Mouse (Mus musculus) ovary, postnatal 36 days (tissue): Measurements from ENCODE around the gene Slc12a8.

Source experiments
- DNase-seq: peaks from one replicate; pipeline ENCODE4 v3.0.0; 2022; ENCODE audit warnings: low spot score, mixed read lengths

Slc12a8 gene

DNA sequence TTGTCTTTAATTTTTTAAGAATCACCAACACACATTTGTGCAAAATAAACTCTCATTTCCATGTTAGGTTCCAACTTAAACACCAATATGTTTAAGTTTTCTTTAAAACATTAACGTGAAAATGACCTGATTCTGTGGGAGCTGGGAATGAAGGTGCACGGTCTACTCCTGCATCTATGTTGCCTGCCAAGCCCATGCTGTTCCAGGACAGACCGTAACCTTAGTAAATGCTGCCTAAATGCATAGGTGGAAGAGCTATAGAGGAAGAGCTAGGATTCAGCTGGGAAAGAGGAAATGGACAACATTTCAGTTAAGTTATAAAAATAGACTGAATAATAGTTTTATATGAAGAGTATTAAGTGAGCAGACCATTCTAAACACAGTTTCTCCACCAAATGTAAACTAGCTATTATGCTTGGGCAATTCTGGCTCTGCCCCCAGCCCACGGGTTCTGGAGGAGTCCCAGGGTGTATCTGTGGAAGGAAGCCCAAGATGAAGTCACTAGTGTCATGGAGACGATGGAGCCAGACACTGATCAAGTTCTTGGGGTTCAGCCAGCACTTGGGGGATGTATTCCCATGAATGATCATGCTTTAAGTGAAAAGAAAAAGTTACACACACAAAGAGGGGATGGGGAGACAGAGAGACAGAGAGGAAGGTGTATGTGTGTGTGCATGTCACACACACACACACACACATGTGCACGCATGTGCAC is 95.1 kb downstream of the Slc12a8 start:
- DNase-seq = no peak

DNA sequence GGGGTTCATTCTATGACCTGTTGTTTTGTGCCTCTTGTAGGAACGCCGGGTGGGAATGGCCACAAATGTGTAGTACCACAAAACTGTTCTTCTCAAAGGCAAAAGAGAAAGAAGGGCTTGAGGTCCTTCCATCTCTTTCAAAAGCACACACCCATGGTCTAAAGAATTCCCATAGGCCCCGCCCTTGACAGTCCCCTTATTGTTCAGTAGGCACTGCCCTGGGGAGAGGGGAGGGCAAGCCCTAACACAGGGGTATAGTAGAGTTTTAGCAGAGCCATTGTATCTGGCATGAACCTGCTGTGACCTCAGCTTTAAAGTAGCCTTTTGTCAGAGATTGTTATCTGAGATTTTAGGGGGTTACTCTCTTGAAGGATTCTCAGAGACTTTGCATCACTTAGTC is 98.9 kb downstream of the Slc12a8 start:
- no peak for DNase-seq

DNA sequence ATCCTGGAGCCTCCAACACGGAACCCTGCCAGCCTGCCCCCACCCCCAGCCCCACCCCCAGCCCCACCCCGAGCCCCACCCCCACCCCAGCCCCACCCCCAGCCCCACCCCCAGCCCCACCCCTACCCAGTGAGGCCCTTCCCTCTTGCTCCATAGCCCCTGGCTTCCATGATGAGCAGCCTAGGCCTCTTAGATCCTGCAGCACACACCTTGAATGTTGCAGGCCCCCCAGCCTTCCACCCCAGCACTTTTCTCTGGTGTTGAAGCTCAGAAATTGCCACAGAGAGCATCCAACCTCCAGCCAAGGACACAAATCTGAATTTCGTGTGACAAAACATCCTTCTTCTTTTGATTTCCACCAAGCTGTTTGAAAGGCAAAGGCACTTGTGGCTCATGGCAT is 104.7 kb downstream of the Slc12a8 start:
- no peak for DNase-seq

DNA sequence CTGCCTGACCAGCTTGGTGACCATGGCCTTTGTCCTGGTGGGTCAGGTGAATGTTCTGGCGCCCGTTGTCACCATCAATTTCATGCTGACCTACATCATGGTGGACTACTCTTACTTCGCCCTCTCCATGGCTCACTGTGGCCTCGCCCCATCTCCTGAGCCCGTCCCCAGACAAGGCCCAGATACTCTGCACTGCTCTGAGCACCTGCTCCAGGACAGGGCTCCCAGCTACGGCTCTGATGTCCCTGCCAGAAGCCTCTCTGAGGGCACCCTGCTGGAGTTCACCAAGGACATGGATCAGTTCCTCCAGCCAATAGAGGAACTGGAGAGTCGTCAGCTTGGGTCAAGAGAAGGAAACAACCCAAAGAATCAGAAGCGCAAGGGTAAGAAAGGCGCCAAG is 107.5 kb downstream of the Slc12a8 start:
- no peak for DNase-seq

DNA sequence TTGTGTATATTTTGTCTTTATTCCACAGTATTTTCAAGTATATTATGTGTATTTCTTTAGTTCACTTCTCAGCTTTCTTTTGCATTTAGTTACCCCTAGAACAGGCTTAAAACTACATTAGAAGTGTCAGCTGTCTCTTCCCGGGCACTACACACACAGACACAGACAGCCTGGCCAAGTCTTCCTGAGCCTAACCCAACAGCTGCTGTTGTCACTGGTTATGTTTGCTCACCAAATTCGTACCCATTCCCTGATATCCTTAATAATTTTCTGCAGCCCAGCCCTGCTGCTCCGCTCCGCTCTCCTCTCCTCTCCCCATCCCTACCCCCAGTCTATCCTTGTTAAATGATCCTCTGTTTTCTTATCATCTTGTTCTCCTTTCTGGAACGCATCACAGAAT is 112.4 kb downstream of the Slc12a8 start:
- no peak for DNase-seq

DNA sequence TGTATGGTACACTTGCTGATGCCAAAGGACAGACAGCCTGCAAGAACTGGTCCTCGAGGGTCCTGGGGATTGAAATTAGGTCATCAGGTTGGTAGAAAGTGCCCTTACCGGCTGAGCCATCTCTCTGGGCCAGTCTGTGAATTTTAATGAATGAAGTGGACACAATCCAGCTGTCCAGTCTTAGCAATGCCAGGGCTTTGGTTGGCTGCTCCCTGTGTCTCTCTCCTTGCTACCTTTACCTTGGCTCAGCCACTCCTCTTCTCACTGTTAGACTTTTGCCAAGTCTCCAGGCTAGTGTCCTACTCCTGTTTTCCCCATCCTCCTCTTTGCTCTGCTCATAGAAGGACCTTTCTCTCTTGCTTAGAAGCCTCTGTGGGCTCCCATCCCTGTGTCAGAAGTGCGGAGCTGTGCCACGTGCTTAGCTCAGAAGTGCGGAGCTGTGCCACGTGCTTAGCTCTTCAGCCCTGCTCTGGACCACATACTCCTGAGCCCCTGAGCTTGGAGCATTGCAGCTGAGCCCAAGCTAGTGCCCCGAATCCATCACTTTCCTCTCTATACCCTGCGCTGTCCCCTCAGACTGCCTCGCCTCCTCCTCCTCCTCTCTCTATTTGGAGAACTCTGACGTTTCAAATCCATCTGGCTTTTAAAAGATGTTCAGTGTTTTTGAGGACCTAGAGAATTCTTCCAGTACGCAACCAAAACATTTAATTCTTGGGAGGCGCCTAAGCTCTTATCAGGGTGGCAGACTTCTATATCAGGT is 118.9 kb downstream of the Slc12a8 start:
- no peak for DNase-seq

DNA sequence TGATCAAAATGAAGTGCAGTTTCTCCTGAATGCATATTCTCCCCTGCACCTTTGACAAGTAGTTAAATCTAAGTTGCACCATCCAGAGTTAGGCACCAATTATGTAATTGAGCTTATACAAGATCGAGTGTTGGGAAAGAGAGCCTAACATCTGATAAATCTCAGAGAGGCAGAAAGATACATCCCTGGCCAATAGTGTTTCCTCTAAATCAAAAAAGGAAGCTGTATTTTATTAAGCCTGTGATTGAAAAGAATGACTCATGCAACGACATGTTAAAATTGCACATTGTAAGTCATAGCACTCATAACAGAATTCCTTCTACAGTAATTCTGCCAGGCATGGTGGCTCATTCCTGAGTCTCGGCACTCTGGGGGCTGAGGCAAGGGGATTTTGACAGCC is 124.7 kb downstream of the Slc12a8 start:
- no peak for DNase-seq

DNA sequence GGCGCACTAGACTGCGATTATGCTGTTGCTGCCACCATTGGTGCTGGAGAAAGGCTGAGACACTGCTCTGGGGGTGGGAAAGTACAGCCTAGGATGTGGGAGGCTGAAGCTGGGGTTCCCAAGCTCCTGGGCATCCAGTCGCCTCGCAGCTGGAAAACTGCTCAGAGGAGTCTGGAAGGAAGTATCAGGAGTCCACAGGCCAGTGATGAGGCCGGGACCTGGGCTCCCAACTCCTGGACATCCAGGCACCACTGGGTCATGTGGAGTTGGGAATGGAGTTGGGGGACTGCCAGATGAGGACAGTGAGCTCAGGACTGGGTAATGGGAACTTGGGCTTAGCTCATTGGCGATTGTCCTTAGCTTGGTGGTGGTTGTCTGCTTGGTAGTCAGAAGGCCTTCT is 136.0 kb downstream of the Slc12a8 start:
- no peak for DNase-seq

DNA sequence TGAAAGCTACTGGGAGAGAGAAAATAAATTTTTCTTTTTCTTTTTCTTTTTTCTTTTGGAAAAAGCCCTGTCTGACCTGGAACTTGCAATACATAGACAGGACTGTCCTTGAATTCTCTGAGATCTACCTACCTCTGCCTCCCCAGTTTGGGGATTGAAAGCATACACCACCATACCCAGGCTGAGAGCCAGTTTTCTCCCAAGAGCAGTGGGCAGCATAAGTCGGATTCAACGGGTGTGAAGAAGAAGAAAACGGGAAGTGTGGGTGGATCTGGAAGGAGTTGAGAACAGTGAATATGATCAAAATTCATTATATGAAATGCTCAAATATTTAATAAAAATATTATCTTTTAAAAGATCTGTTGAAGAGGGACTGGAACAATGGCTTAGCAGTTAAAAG is 138.3 kb downstream of the Slc12a8 start:
- no peak for DNase-seq

DNA sequence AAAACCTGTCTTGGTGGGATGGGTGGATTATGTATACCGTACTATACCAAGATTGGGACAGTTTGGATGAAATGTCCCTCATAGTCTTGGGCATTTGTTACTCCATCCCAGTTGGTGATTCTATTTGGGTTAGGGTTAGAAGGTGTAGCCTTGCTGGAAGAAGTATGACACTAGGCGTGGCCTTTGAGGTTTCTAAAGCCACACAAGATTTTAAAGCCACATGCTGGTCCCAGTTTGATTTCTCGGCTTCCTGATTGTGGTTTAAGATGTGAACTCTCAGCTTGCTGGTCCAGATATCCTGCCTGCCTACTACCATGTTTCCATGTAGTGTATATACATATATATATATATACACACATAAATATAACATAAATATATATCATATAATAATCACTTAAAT is 140.1 kb downstream of the Slc12a8 start:
- no peak for DNase-seq

DNA sequence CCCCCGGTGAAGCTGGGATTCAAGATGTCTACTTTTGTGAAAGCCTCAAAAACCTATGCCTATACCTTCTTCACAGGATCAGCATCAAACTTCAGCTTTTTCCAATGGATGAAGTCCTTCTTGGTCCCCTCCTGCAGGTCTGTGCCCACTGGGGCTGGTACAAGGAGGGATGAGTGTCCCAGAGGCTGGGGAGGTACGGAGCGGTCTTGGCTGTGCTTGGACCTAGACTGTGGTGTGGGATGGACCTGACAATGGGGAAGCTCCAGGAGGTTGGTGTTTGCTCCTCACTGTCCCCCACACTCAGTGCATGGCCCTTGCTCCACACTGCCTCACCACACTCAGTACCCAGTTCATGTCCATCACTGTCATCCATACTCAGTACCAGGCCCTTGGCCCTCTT is 141.0 kb downstream of the Slc12a8 start:
- no peak for DNase-seq

DNA sequence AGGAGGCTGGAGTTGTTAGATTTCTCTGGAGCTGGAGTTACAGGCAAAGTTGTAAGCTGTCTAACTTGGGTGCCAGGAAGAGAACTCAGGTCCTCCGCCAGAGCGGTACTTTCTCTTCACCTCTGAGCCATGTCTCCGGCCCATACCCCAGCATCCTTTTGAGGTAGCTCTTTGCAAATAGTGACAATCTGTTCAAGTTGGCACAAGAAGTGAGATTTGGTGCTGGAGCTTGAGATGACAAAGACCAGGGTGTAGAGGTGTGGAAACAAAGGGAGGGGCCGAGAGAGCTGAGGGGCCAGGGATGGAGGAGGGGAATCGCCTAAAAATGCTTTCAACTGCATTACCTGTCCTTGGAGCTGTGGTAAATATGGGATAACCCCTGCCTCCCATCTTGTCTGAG is 142.4 kb downstream of the Slc12a8 start:
- no peak for DNase-seq

DNA sequence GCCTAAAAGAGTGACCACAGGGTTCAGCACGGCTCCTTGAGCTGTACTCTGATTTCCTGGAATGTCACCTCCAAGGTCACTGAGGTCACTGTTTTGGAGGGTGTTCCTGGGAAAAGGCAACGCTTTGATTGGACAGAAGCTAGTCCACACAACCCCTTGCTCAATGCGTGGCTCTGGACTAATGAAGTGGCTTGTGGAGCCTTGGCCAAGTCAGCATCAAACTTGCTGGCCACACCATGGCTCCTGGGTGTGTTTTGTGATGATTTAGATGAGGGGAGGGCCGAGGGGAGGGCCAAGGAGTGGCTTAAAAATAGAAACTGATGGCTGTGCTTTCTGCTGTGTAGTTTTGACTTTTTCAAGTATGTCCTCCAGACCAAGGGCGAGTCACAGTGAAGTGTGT is 143.0 kb downstream of the Slc12a8 start:
- DNase-seq = peak; percentile 38

DNA sequence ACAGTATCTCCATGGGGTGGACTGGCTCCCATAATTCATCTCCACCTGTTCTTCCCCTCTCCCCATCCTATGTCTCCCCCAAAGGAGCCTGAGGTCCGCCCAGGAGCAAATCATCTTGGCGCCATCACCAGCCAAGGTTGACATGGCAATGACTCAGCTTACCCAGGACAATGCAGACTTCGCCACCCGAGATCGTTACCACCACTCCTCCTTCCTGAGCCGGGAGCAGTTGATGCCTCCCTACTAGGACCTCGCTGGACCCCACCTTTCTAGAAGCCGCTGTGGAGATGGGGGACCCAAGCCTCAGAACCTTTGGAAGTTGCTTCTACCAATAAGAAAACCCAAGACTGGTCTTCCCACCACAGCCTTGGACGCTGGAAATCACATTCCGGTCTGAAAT is 145.7 kb downstream of the Slc12a8 start:
- DNase-seq = no peak

DNA sequence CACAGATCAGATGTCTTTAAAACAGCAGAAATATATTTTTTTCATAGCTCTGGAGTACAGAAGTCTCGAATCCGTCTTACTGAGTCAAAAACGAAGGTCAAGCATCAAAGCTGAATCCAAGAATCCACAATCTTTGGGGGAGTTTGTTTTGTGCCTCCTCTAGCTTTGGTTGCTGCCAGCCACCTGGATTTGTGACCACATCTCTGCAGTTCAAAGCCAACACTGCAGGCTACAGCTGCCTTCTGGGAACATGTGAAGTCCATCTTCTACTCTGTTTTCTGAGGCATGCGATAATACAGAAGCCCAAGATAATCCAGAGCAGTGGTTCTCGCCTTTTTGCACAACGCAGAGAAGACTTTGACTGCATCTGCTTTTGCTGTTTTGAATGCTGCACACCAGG is 149.1 kb downstream of the Slc12a8 start:
- DNase-seq = no peak

DNA sequence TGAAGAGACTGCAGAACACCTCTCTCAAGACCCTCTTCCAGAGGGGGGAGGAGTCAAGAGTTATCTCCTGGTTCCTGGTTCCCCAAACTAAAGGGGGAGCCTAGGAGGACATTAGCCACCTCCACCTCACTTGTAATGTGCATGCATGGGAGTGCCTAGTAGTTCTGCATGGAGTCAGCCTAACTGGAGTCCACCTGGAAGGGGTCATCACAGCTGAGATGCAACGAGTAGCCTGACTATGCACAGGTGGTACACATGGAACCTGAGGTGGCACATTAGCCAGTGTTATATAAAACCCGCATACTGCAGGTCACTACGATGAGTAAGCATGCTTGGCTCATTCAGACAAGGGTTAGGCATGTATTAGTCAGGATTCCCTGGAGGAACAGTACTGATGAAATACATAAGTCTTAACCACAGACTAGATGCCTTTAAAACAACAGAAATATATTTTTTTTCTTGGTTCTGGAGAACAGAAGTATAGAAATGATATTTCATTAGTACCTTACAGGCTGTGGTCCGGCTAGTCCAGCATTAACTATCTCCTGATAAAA is 149.9 kb downstream of the Slc12a8 start:
- no peak for DNase-seq

DNA sequence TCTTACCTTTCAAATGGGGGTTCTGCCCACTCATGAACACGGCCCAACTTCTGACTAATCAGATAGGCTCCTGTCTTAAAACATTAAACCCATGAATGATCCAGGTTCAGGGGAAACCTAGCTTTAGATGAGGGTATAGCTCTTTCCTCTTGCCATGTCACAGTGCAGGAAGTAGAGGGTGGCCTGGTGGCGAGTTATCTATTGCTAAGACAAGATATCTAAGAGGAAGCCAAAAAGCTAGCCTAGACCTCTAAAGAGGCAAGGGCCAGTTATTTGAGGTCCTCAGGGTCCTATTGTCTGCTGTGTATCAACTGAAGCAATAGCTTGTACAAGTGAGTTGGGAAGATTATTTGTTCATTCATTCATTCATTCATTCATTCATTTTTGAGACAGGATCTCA is 151.3 kb downstream of the Slc12a8 start:
- DNase-seq = no peak

DNA sequence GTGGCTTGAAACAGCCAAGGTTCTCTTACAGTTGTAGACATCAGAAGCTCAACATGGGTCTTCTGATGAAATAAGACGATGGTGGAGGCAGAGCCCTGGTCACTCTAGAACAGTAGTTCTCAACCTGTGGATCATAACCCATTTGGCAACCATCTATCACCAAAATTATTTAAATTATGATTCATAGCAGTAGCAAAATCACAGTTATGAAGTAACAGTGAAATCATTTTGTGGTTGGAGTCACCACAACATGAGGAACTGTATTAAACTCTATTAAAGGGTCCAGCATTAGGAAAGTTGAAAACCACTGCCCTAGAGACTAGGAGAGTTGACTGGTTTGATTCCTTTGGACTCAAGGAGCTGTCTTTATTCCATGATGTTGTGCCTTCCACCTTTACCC is 151.9 kb downstream of the Slc12a8 start:
- DNase-seq = no peak

DNA sequence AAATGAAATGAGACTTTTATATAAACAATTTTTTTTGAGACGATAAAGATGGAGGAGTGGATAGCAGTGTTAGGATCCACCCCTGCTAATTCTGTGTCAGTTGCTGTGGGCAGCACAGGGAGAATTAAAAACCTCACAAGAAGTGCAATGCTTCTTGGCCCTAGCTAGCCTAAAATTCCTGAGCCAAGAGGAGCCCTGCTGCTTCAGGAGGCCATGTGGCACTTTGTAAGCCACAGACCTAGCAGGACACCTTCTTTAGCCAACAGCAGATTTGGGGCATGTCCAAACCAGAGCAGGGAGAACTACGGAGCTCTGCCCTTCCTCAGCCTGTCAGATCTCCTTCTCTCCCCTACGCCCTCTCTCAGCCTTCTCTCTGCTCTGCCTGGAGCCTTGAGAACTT is 153.2 kb downstream of the Slc12a8 start:
- no peak for DNase-seq

DNA sequence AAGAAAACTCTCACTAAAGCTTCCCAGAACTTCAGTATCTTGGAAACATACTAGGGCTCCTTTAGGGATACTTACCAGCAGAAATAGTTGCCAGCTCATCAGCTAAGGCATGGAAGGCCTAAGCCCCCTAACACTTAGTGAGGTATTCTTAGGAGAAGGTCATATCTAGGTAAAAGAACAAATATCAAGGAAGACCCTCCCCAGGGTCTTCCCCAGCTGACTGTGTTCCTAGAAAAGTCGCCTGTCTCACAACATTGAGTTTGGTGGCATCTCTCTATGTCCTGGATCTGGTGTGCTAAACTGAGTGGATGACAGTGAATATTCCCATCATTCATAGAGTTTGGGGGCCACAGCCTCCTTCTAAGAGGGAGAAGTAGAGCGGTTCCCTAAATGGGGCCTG is 153.8 kb downstream of the Slc12a8 start:
- no peak for DNase-seq

DNA sequence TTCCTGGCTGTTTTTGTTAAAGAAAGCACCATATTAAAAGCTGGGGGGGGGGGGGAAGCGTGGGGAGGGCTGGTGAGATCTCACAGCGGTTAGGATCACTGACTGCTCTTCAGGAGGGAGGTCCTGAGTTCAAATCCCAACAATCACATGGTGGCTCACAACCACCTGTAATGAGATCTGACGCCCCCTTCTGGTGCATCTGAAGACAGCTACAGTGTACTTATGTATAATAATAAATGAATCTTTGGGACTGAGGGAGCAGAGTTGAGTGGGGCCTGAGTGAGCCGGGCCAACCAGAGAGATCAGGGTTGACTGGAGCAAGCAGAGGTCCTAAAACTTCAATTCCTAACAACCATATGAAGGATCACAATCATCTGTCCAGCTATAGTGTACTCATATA is 155.1 kb downstream of the Slc12a8 start:
- DNase-seq = no peak

DNA sequence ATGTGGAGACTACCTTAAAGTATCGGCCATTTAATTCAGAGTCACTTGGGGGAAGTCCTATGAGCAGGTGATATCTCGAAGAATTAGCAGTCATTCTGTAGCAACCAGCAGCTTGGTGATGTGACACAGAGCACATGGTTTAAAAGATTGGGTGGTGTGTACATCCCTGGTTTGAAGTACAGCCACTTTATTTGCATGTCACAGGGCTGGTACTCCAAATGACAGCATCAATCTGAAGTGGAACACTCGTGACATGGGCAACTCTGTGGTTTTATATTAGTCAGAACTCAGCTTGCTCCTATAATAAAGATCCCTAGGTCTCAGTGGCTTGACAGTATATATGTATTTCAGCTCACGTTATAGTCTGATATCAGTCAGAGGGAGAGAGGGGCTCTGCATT is 155.5 kb downstream of the Slc12a8 start:
- no peak for DNase-seq

DNA sequence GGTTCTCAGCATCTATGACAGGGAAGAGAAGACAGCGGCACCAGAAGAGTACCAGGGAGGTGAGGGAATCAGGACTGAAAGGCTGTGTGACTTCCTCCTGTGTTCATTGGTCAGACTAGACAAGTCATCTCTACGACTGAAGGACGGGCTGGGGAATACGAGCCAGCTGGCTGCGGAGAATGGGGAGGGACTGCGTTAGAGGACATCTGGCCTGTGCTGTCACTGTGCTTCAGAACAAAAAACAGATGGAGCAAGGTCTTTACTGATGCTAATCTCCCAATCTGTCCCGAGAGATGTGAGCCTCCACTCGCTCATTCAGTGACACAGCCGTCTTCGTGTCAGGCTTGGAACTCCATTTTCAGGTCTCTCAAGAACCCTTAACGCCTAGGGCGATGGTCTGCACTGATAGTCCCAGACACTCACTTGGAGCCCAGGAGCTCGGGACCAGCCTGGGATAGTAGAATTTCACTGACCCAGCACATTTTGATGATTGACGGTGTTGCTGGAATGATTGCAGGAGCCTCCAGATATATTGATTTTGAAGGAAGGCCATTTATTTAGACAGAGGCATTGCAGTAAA is 156.5 kb downstream of the Slc12a8 start:
- no peak for DNase-seq
